Mouse (Mus musculus): ENCODE measurements around the gene 4931440F15Rik. TPM values are rescaled to one million over a fixed set of nuclear protein-coding genes. Genes with fewer than 3 reads are reported as not detected.
"Not testable (repeated sequence)": the region's sequence is repeated elsewhere in the genome, so short reads cannot be mapped to it uniquely, and the experiment has no call there.

4931440F15Rik gene
- polyA plus RNA-seq, 1 experiment from 2014 or later = 0.08 TPM

- H3K9me3 ChIP-seq (ENCODE audit: control insufficient read depth, low read length) = no peaks in the 10 kb centered on the region
- no peak overlapping the region for H3K4me3 ChIP-seq (ENCODE audit: low read depth, low read length)
- no peak overlapping the region for H3K4me2 ChIP-seq (replicated peaks; ENCODE audit: low read depth)
- H3K9ac ChIP-seq (ENCODE audit: low read length) = no peak overlapping the region
- H3K36me3 ChIP-seq (ENCODE audit: control insufficient read depth, insufficient read depth, low read length) = no peaks in the 10 kb centered on the region
- H3K27ac ChIP-seq (replicated peaks) = no peak overlapping the region
- WGBS = 85% methylated on average over 3 of the region's 3 CpGs
- H3K27me3 ChIP-seq (ENCODE audit: control insufficient read depth, insufficient read depth, low read length) = no peaks in the 10 kb centered on the region
- no peaks in the 10 kb centered on the region for H3K4me1 ChIP-seq (replicated peaks; ENCODE audit: control insufficient read depth, insufficient read depth)
- TF ChIP-seq CTCF (IDR thresholded peaks at IDR 0.05; ENCODE audit: low read depth) (no peak), EP300 (optimal IDR thresholded peaks at IDR 0.05) (no peak)
- ATAC-seq (ENCODE audit: low FRiP score, low TSS enrichment) (no peak), DNase-seq (ENCODE audit: low spot score) (no peak)
These were observed 15.2 kb upstream of the 4931440F15Rik start for GRCm38 (mm10) chr11:29840606-29841227.

- no peak overlapping the region for H3K4me2 ChIP-seq (replicated peaks; ENCODE audit: low read depth)
- ATAC-seq (ENCODE audit: low FRiP score, low TSS enrichment) (peak; percentile 87), DNase-seq (ENCODE audit: low spot score) (peak; percentile 17)
- no peak overlapping the region for H3K4me3 ChIP-seq (ENCODE audit: low read depth, low read length)
- H3K27ac ChIP-seq (replicated peaks) = no peak overlapping the region
- H3K9me3 ChIP-seq (ENCODE audit: control insufficient read depth, low read length) = no peaks in the 10 kb centered on the region
- no peak for TF ChIP-seq EP300 (optimal IDR thresholded peaks at IDR 0.05)
- no peak for TF ChIP-seq CTCF (IDR thresholded peaks at IDR 0.05; ENCODE audit: low read depth)
- H3K9ac ChIP-seq (ENCODE audit: low read length) = no peak overlapping the region
- 28% methylated on average over 3 of the region's 3 CpGs for WGBS
- no peaks in the 10 kb centered on the region for H3K36me3 ChIP-seq (ENCODE audit: control insufficient read depth, insufficient read depth, low read length)
- no peaks in the 10 kb centered on the region for H3K27me3 ChIP-seq (ENCODE audit: control insufficient read depth, insufficient read depth, low read length)
- no peaks in the 10 kb centered on the region for H3K4me1 ChIP-seq (replicated peaks; ENCODE audit: control insufficient read depth, insufficient read depth)
These were observed 14.3 kb upstream of the 4931440F15Rik start for GRCm38 (mm10) chr11:29839781-29840180.

- no peak for DNase-seq (ENCODE audit: low spot score)
- TF ChIP-seq EP300 (optimal IDR thresholded peaks at IDR 0.05) (no peak), CTCF (IDR thresholded peaks at IDR 0.05; ENCODE audit: low read depth) (no peak)
- H3K4me1 ChIP-seq (replicated peaks; ENCODE audit: control insufficient read depth, insufficient read depth) = no peaks in the 10 kb centered on the region
These were observed 11.6 kb upstream of the 4931440F15Rik start for GRCm38 (mm10) chr11:29837066-29837465.

GRCm38 (mm10) chr11:29827729-29828128, 2.3 kb upstream of the 4931440F15Rik start:
- no peak for DNase-seq (ENCODE audit: low spot score)
- H3K4me3 ChIP-seq (ENCODE audit: low read depth, low read length) = no peak overlapping the region
- H3K9ac ChIP-seq (ENCODE audit: low read length) = no peak overlapping the region
- H3K4me1 ChIP-seq (replicated peaks; ENCODE audit: control insufficient read depth, insufficient read depth) = no peaks in the 10 kb centered on the region
- TF ChIP-seq EP300 (optimal IDR thresholded peaks at IDR 0.05) (no peak), CTCF (IDR thresholded peaks at IDR 0.05; ENCODE audit: low read depth) (no peak)
- no peaks in the 10 kb centered on the region for H3K9me3 ChIP-seq (ENCODE audit: control insufficient read depth, low read length)
- no peaks in the 10 kb centered on the region for H3K27me3 ChIP-seq (ENCODE audit: control insufficient read depth, insufficient read depth, low read length)
- H3K27ac ChIP-seq (replicated peaks) = no peak overlapping the region
- no peak overlapping the region for H3K4me2 ChIP-seq (replicated peaks; ENCODE audit: low read depth)
- 66% methylated on average over 2 of the region's 2 CpGs for WGBS
- ATAC-seq (ENCODE audit: low FRiP score, low TSS enrichment) = no peak
- H3K36me3 ChIP-seq (ENCODE audit: control insufficient read depth, insufficient read depth, low read length) = no peaks in the 10 kb centered on the region

More at GRCm38 (mm10) chr11:29837066-29837465, 11.6 kb upstream of the 4931440F15Rik start:
- Histone ChIP-seq H3K4me3 (ENCODE audit: low read depth, low read length) (no peak overlapping the region), H3K9me3 (ENCODE audit: control insufficient read depth, low read length) (no peaks in the 10 kb centered on the region), H3K27me3 (ENCODE audit: control insufficient read depth, insufficient read depth, low read length) (no peaks in the 10 kb centered on the region), H3K4me2 (replicated peaks; ENCODE audit: low read depth) (no peak overlapping the region), H3K36me3 (ENCODE audit: control insufficient read depth, insufficient read depth, low read length) (no peaks in the 10 kb centered on the region), H3K9ac (ENCODE audit: low read length) (no peak overlapping the region), H3K27ac (replicated peaks) (no peak overlapping the region)
- ATAC-seq (ENCODE audit: low FRiP score, low TSS enrichment) = no peak

GRCm38 (mm10) chr11:29826001-29826400, 533 bp upstream of the 4931440F15Rik start:
- no peak for ATAC-seq (ENCODE audit: low FRiP score, low TSS enrichment)
- Histone ChIP-seq H3K4me2 (replicated peaks; ENCODE audit: low read depth) (no peak overlapping the region), H3K4me3 (ENCODE audit: low read depth, low read length) (no peak overlapping the region), H3K27ac (replicated peaks) (no peak overlapping the region), H3K27me3 (ENCODE audit: control insufficient read depth, insufficient read depth, low read length) (no peaks in the 10 kb centered on the region), H3K4me1 (replicated peaks; ENCODE audit: control insufficient read depth, insufficient read depth) (no peaks in the 10 kb centered on the region), H3K9ac (ENCODE audit: low read length) (no peak overlapping the region), H3K9me3 (ENCODE audit: control insufficient read depth, low read length) (no peaks in the 10 kb centered on the region), H3K36me3 (ENCODE audit: control insufficient read depth, insufficient read depth, low read length) (no peaks in the 10 kb centered on the region)
- no peak for DNase-seq (ENCODE audit: low spot score)
- 95% methylated on average over 1 of the region's 1 CpGs for WGBS
- TF ChIP-seq CTCF (IDR thresholded peaks at IDR 0.05; ENCODE audit: low read depth) = no peak
- no peak for TF ChIP-seq EP300 (optimal IDR thresholded peaks at IDR 0.05)

GRCm38 (mm10) chr11:29824474-29825270, 796 bp downstream of the 4931440F15Rik start:
- H3K9me3 ChIP-seq (ENCODE audit: control insufficient read depth, low read length); H3K27me3 ChIP-seq (ENCODE audit: control insufficient read depth, insufficient read depth, low read length); H3K9ac ChIP-seq (ENCODE audit: low read length); H3K36me3 ChIP-seq (ENCODE audit: control insufficient read depth, insufficient read depth, low read length); H3K27ac ChIP-seq (replicated peaks); H3K4me1 ChIP-seq (replicated peaks; ENCODE audit: control insufficient read depth, insufficient read depth): not testable (repeated sequence)
- H3K4me2 ChIP-seq (replicated peaks; ENCODE audit: low read depth) = peak overlapping the region; percentile 45
- H3K4me3 ChIP-seq (ENCODE audit: low read depth, low read length) = peak overlapping the region; percentile 15; the same call in 1 of the 2 replicates
- ATAC-seq (ENCODE audit: low FRiP score, low TSS enrichment) (peak; percentile 74), DNase-seq (ENCODE audit: low spot score) (peak; percentile 19)
- WGBS = 13% methylated on average over 51 of the region's 62 CpGs

Measured in stomach, postnatal 0 days (tissue).